Mouse (Mus musculus): ENCODE measurements around the gene Spsb2. TPM values are rescaled to one million over a fixed set of nuclear protein-coding genes. Genes with fewer than 3 reads are reported as not detected.

Spsb2 gene
- 23.6 TPM for polyA plus RNA-seq (2021)

DNA sequence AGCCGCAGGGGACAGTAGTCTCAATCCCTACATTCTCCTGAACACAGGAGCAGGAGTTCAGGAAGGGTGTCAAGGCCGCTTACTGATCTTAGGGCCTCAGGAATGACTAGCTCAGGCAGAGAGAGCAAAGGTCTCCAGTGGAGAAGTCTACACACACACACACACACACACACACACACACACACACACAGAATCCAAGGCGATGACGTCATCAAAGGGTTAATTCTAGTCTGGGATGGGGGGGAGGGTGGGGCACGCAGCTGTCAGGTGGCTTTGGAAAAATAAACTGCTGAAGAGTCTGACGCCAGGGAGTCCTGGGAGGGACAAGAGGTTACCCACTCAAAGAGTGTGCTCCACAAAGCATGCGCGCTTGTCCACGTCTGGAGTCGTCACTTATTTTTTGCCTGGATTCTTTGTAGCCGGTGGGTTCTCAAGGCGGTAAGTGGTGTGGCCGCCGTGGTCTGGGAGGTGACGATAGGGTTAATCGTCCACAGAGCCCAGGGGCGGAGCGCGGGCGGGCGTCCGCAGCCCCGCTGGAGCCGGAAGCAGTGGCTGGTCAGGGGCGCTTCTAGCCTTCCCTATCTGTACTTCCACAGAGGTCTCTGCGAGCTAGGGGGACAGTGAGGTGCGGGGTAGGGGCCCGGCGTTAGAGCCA, at the start of gene Spsb2:
Spsb2 (plus strand) TSS at position 304 of the 655 bp plus-strand sequence.
- in situ Hi-C loops (cut with MboI; ENCODE audit: low pct_unique_long_range_greater_than_20kb) = no loop called here
- DNase-seq (ENCODE audit: low read depth, low spot score) = no peak
- ChIA-PET CTCF (interaction anchor here (0.9 to 1.8 kb wide), 4 partner anchors 14 to 38 kb away, joined by 3 to 4 read pairs (median 4); no protein-coding TSS in a partner anchor), POLR2A (interaction anchor here (0.7 to 6.4 kb wide), 10 partner anchors 14 to 63 kb away, joined by 3 to 27 read pairs (median 3); partner anchors contain the start of genes Cdca3 and Usp5)
- no peaks in the 10 kb centered on the region for H3K27me3 ChIP-seq
- TF ChIP-seq CTCF (IDR thresholded peaks at IDR 0.05) = no peak
- ATAC-seq = peak; percentile 60

DNA sequence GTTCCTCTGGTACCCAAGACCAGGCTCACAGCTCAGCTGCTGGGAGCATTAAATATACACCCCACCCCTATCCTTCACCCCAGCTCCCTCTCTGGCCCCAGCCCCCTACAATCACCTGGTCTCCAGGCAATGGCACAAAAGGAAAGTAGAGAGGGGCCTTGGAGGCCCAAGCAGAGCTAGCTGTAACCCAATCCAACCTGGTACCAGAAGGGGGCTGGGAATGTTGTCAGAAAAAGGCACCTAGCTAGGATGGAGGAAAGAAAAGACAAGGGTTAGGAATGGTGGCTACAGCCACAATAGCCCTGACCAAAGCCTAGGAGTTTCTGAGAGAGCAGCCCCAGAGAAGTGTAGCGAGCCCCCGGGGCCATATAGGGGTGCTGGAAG, 49.6 kb upstream of the Spsb2 start:
- ChIA-PET CTCF (interaction anchor here (0.9 to 3.2 kb wide), 18 partner anchors 14 to 121 kb away, joined by 3 to 19 read pairs (median 4); partner anchors contain the start of genes Emg1, Grcc10, Lpcat3 and Lrrc23), POLR2A (interaction anchor here (0.6 to 3.5 kb wide), 9 partner anchors 14 to 1885 kb away, joined by 3 to 25 read pairs (median 3); partner anchors contain the start of gene Necap1)
- TF ChIP-seq CTCF (IDR thresholded peaks at IDR 0.05) = no peak
- no peaks in the 10 kb centered on the region for H3K27me3 ChIP-seq
- ATAC-seq (no peak), DNase-seq (ENCODE audit: low read depth, low spot score) (no peak)
- in situ Hi-C loops (cut with MboI; ENCODE audit: low pct_unique_long_range_greater_than_20kb) = loop anchor here (25.0 kb wide), 1 partner anchor 272 kb away; the partner anchor contains the start of gene C1rl

DNA sequence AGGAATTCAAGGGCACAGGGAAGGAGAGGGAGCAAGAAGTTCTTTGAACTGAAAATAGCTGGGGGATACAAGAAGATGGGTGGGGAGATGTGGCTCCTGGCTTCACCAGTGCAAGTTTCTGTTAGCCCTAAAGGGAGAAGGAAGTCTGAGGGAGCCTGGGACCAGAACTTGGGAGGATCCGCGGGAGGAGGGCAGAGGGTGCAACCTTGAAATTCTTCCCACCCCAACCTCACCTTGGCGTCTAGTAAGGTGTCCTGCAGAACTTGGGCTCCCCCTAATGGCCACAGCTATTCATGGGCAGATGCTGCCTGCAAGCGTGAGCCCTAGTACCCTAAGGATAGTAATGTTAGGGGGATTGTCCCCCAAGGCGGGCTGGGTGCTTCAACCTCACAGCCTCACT, 49.2 kb upstream of the Spsb2 start:
- no peak for TF ChIP-seq CTCF (IDR thresholded peaks at IDR 0.05)
- in situ Hi-C loops (cut with MboI; ENCODE audit: low pct_unique_long_range_greater_than_20kb) = loop anchor here (25.0 kb wide), 1 partner anchor 272 kb away; the partner anchor contains the start of gene C1rl
- DNase-seq (ENCODE audit: low read depth, low spot score) = peak; percentile 61
- ATAC-seq = peak; percentile 23
- no peaks in the 10 kb centered on the region for H3K27me3 ChIP-seq
- ChIA-PET POLR2A (interaction anchor here (0.6 to 3.5 kb wide), 8 partner anchors 15 to 1885 kb away, joined by 3 to 25 read pairs (median 3); partner anchors contain the start of gene Necap1), CTCF (interaction anchor here (0.9 to 3.2 kb wide), 17 partner anchors 14 to 122 kb away, joined by 3 to 19 read pairs (median 4); partner anchors contain the start of genes Emg1, Grcc10, Lpcat3 and Lrrc23)

- no peaks in the 10 kb centered on the region for H3K27me3 ChIP-seq
- no peak for TF ChIP-seq CTCF (IDR thresholded peaks at IDR 0.05)
- no peak for ATAC-seq
- no peak for DNase-seq (ENCODE audit: low read depth, low spot score)
- in situ Hi-C loops (cut with MboI; ENCODE audit: low pct_unique_long_range_greater_than_20kb) = loop anchor here (25.0 kb wide), 1 partner anchor 279 kb away; the partner anchor contains the start of gene C1rl
- ChIA-PET CTCF (no interaction called here), POLR2A (no interaction called here)
These were observed 42.5 kb upstream of the Spsb2 start for GRCm38 (mm10) chr6:124765951-124766350.

GRCm38 (mm10) chr6:124767536-124767919, 40.9 kb upstream of the Spsb2 start:
- DNase-seq (ENCODE audit: low read depth, low spot score) (no peak), ATAC-seq (no peak)
- ChIA-PET CTCF (no interaction called here), POLR2A (no interaction called here)
- H3K27me3 ChIP-seq = no peaks in the 10 kb centered on the region
- in situ Hi-C loops (cut with MboI; ENCODE audit: low pct_unique_long_range_greater_than_20kb) = loop anchor here (25.0 kb wide), 1 partner anchor 280 kb away; the partner anchor contains the start of gene C1rl
- no peak for TF ChIP-seq CTCF (IDR thresholded peaks at IDR 0.05)

DNA sequence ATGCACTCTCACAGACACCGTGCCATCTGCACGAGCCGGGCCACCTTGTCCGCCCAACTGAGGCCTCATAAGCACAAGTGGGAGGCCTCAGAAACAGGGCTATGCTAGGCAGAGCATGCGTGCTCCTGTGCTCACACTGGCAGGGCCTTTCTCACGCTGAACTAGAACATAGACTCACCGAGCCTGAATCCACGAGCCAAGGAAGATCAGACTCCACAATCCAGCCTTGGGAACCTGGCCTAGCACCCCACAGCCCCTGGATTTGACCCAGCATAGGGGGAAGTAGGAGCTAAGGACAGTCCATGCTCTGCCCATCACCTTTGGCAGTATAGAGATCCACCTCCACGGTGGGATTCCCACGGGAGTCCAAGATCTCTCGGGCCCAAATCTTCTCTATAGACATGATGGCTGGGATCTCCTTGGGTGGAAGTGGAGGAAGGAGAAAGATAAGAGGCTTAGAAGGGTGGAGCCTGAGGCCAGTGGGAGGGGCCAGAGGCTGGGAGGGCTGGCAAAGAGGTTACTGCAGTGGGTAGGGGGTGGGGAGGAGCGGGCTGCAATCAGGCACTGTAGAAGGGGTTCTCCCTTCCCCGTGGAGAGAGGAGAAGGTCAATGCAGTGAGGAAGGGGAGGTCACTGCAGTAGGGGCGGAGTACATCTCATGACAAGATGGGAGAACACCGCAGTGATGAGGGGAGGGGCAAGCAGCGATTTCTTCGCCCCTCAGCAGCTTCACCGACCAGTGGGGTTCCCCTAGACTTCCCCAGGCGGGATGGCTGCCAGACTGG, 40.3 kb upstream of the Spsb2 start:
- no peak for DNase-seq (ENCODE audit: low read depth, low spot score)
- TF ChIP-seq CTCF (IDR thresholded peaks at IDR 0.05) = no peak
- POLR2A ChIA-PET = no interaction called here
- ATAC-seq = no peak
- CTCF ChIA-PET = no interaction called here
- in situ Hi-C loops (cut with MboI; ENCODE audit: low pct_unique_long_range_greater_than_20kb) = loop anchor here (25.0 kb wide), 1 partner anchor 281 kb away; the partner anchor contains the start of gene C1rl
- H3K27me3 ChIP-seq = no peaks in the 10 kb centered on the region

GRCm38 (mm10) chr6:124768704-124769044, 39.8 kb upstream of the Spsb2 start:
- ATAC-seq = no peak

GRCm38 (mm10) chr6:124769101-124769765, 39.2 kb upstream of the Spsb2 start, which contains the start of gene Eno2:
Gene Eno2 (minus strand): TSS chr6:124769673.
- ChIA-PET POLR2A (no interaction called here), CTCF (no interaction called here)
- ATAC-seq (peak; percentile 45), DNase-seq (ENCODE audit: low read depth, low spot score) (no peak)
- in situ Hi-C loops (cut with MboI; ENCODE audit: low pct_unique_long_range_greater_than_20kb) = loop anchor here (25.0 kb wide), 1 partner anchor 282 kb away; the partner anchor contains the start of gene C1rl
- TF ChIP-seq CTCF (IDR thresholded peaks at IDR 0.05) = no peak
- H3K27me3 ChIP-seq = no peaks in the 10 kb centered on the region

More at GRCm38 (mm10) chr6:124768704-124769044, 39.8 kb upstream of the Spsb2 start:
- POLR2A ChIA-PET = no interaction called here
- no peaks in the 10 kb centered on the region for H3K27me3 ChIP-seq
- in situ Hi-C loops (cut with MboI; ENCODE audit: low pct_unique_long_range_greater_than_20kb) = loop anchor here (25.0 kb wide), 1 partner anchor 281 kb away; the partner anchor contains the start of gene C1rl
- no peak for DNase-seq (ENCODE audit: low read depth, low spot score)
- no peak for TF ChIP-seq CTCF (IDR thresholded peaks at IDR 0.05)
- CTCF ChIA-PET = no interaction called here

- ChIA-PET POLR2A (no interaction called here), CTCF (interaction anchor here (0.9 to 1.5 kb wide), 2 partner anchors 36 to 67 kb away, joined by 3 to 4 read pairs; no protein-coding TSS in a partner anchor)
- in situ Hi-C loops (cut with MboI; ENCODE audit: low pct_unique_long_range_greater_than_20kb) = loop anchor here (25.0 kb wide), 1 partner anchor 283 kb away; the partner anchor contains the start of gene C1rl
- DNase-seq (ENCODE audit: low read depth, low spot score) (no peak), ATAC-seq (no peak)
- H3K27me3 ChIP-seq = no peaks in the 10 kb centered on the region
- TF ChIP-seq CTCF (IDR thresholded peaks at IDR 0.05) = no peak
These were observed 38.4 kb upstream of the Spsb2 start for GRCm38 (mm10) chr6:124770013-124770412.

Measured in Patski (cell line).